In genomic region chr2:74063777-74064176, GRCm38 (mm10) we compare ENCODE assay signal across 9 mouse cellular contexts.
DNase-seq lines count a peak whose midpoint lies in the region; ATAC-seq and TF ChIP-seq lines count a peak whose summit lies in the region.
"Had no signal": no experiment of that assay in that cellular context is flagged by ENCODE, and none has a peak within 500 bp of the region (broad histone marks: within the 10 kb centered on the region; RNA-seq: fewer than 3 reads in every experiment).

No protein-coding gene starts in this region.

- H3K4me1 ChIP-seq in cerebellum, adult 2 months (ENCODE audit: control insufficient read depth, insufficient read depth, low read length) = no peaks in the 10 kb centered on the region; the same call in 1 of the 2 replicates
- 0 out of 2 replicates have a peak, but pooled peaks cover 5% of the 10 kb centered on the region for H3K4me1 ChIP-seq in hindbrain, embryonic 12.5 days
- H3K4me1 ChIP-seq in midbrain, embryonic 13.5 days (replicated peaks) = peaks cover 27% of the 10 kb centered on the region

- peak; percentile 86 for ATAC-seq in hindbrain, embryonic 12.5 days (ENCODE audit: low FRiP score)
- ATAC-seq in midbrain, embryonic 13.5 days = peak; percentile 92

- TF ChIP-seq CTCF in cerebellum, adult 2 months (IDR thresholded peaks at IDR 0.05; ENCODE audit: borderline replicate concordance, insufficient read depth, low read depth, low read length) = no peak

- H3K36me3 ChIP-seq in hindbrain, embryonic 12.5 days = no peaks in the 10 kb centered on the region
- no peaks in the 10 kb centered on the region for H3K36me3 ChIP-seq in midbrain, embryonic 13.5 days

- no peak overlapping the region for H3K27ac ChIP-seq in cerebellum, adult 2 months (ENCODE audit: insufficient read depth, low read length)
- peak overlapping the region; percentile 66 for H3K27ac ChIP-seq in hindbrain, embryonic 12.5 days
- H3K27ac ChIP-seq in midbrain, embryonic 13.5 days = peak overlapping the region; percentile 68

- no peak overlapping the region for H3K9ac ChIP-seq in hindbrain, embryonic 12.5 days
- peak overlapping the region; percentile 49; the same call in 1 of the 2 replicates for H3K9ac ChIP-seq in midbrain, embryonic 13.5 days (replicated peaks)

- H3K4me3 ChIP-seq in cerebellum, adult 2 months (replicated peaks; ENCODE audit: insufficient read depth, low read depth, low read length) = peak overlapping the region; percentile 66
- H3K4me3 ChIP-seq in hindbrain, embryonic 12.5 days = no peak overlapping the region
- peak overlapping the region; percentile 15 for H3K4me3 ChIP-seq in midbrain, embryonic 13.5 days (replicated peaks)

- no peaks in the 10 kb centered on the region for H3K27me3 ChIP-seq in cerebellum, adult 2 months (ENCODE audit: control insufficient read depth, insufficient read depth, low read length)
- peaks cover 7% of the 10 kb centered on the region; the same call in 1 of the 2 replicates for H3K27me3 ChIP-seq in hindbrain, embryonic 12.5 days
- peaks cover 30% of the 10 kb centered on the region for H3K27me3 ChIP-seq in midbrain, embryonic 13.5 days

- H3K4me2 ChIP-seq in hindbrain, embryonic 12.5 days (replicated peaks) = peak overlapping the region; percentile 37
- H3K4me2 ChIP-seq in midbrain, embryonic 13.5 days (replicated peaks) = peak overlapping the region; percentile 41

- TF ChIP-seq POLR2A in cerebellum, adult 2 months (IDR thresholded peaks at IDR 0.05; ENCODE audit: borderline replicate concordance, insufficient read depth, low read length) = no peak

- H3K9me3 ChIP-seq in hindbrain, embryonic 12.5 days (replicated peaks) = no peaks in the 10 kb centered on the region
- no peaks in the 10 kb centered on the region for H3K9me3 ChIP-seq in midbrain, embryonic 13.5 days

- peak; percentile 6 for DNase-seq in adrenal gland, postnatal 25 days
- no peak for DNase-seq in adrenal gland, adult 18-20 months (ENCODE audit: low spot score in 2 of 2)
- DNase-seq in cerebellum, adult 2 months = peak; percentile 75 to 81
- DNase-seq in urinary bladder, postnatal 4 days (ENCODE audit: low spot score in 2 of 2) = no peak
- no peak for DNase-seq in adrenal gland, adult (ENCODE audit: inconsistent age in 2 of 2, low spot score in 1 of 2)
- no peak for DNase-seq in adrenal gland, postnatal 4 days (ENCODE audit: low spot score in 2 of 2)
- DNase-seq: kidney, adult 18-20 months had no signal

- WGBS in cerebellum, adult 2 months = 3% methylated on average over 15 of the region's 15 CpGs
- 52% methylated on average over 15 of the region's 15 CpGs for WGBS in hindbrain, embryonic 12.5 days
- WGBS in midbrain, embryonic 13.5 days = 44% methylated on average over 15 of the region's 15 CpGs

Comparison
In these comparisons a context has a peak if more than half of its experiments do, and no peak if none do; other contexts are left out.
1. DNase-seq: peak in adrenal gland, postnatal 25 days (single experiment) and cerebellum, adult 2 months (2 of 2); none in adrenal gland, adult 18-20 months (0 of 2), urinary bladder, postnatal 4 days (0 of 2), adrenal gland, adult (0 of 2) and adrenal gland, postnatal 4 days (0 of 2).